Mouse (Mus musculus): ENCODE results near the gene Gramd4. TPM values are rescaled to one million over a fixed set of nuclear protein-coding genes. Genes with fewer than 3 reads are reported as not detected.
"Not testable (repeated sequence)": the region's sequence is repeated elsewhere in the genome, so short reads cannot be mapped to it uniquely, and the experiment has no call there.

The Gramd4 gene
- polyA plus RNA-seq, 1 experiment from 2014 or later, result 25.4 TPM

GRCm38 (mm10) chr15:86094324-86095121 is 37.0 kb downstream of the Gramd4 start:
- Histone ChIP-seq H3K4me2 (no peak overlapping the region), H3K9me3 (replicated peaks) (no peaks in the 10 kb centered on the region), H3K36me3 (peaks cover 22% of the 10 kb centered on the region), H3K4me3 (replicated peaks) (no peak overlapping the region), H3K9ac (replicated peaks) (no peak overlapping the region), H3K27me3 (replicated peaks) (no peaks in the 10 kb centered on the region), H3K27ac (replicated peaks) (no peak overlapping the region), H3K4me1 (peaks cover 36% of the 10 kb centered on the region)
- WGBS, result 83% methylated on average over 10 of the region's 10 CpGs
- no peak for ATAC-seq (ENCODE audit: low FRiP score)

DNA sequence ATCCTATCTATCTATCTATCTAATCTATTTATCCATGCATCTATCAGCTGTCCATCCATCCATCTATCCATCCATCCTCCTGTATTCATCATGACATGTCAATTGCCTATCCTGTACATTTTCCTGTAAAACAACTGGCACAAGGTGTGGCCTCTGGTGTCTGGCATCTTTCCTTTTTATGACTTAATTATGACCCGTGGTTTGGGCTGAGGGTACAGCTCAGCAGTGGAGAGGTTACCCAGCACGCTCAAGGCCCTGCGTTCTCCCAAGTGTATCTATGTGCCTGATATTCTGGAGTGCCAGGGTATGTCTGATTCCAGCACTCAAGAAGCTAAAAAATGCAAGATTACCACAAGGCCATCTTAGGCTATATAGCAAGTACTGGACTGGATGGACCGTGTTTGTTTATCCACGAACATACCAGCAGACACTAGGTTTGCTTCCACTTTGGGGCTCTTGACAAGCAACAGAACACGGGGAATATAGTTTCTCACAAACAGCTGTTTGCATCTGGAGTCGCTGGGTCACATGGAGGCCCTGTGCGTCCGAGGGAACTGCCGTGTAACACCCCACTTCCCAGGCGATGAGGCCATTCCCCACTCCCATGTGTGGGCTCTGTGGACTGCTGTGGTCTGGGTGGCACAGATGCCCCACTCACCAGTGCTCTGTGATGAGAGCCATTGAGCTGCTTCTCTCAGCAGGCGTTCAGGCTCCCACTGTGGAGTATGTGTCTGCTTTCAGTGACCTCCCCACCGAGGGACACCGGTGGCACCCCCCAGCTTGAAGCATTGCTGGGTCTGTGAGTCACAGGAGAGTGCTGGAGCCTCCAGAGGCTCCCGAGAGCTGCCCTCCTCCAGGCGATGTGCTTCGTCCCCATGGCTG is 38.5 kb downstream of the Gramd4 start:
- no peak overlapping the region for H3K9ac ChIP-seq (replicated peaks)
- no peak for ATAC-seq (ENCODE audit: low FRiP score)
- no peaks in the 10 kb centered on the region for H3K9me3 ChIP-seq (replicated peaks)
- peaks cover 27% of the 10 kb centered on the region for H3K36me3 ChIP-seq
- H3K4me1 ChIP-seq, result peaks cover 21% of the 10 kb centered on the region
- H3K4me3 ChIP-seq (replicated peaks), result no peak overlapping the region
- H3K27me3 ChIP-seq (replicated peaks), result no peaks in the 10 kb centered on the region
- H3K27ac ChIP-seq (replicated peaks), result no peak overlapping the region
- WGBS, result 90% methylated on average over 17 of the region's 17 CpGs
- no peak overlapping the region for H3K4me2 ChIP-seq

DNA sequence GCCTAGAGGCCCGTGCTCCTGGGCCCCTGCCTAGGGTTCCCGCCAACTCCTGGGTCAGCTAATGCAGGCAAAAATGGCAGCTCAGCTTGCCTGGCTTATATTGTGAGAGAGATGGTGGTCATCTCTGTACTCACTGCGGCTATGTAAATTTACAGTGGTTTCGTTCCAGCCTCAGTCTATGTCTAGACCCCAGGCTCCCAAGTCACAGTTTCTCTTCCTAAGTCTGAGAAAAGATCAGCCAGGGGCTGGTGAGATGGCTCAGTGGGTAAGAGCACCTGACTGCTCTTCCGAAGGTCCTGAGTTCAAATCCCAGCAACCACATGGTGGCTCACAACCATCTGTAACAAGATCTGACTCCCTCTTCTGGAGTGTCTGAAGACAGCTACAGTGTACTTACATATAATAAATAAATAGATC is 39.1 kb downstream of the Gramd4 start:
- not testable (repeated sequence) for H3K9ac ChIP-seq (replicated peaks); H3K4me3 ChIP-seq (replicated peaks); H3K9me3 ChIP-seq (replicated peaks); H3K4me2 ChIP-seq; ATAC-seq (ENCODE audit: low FRiP score); H3K27ac ChIP-seq (replicated peaks); H3K27me3 ChIP-seq (replicated peaks)
- Histone ChIP-seq H3K4me1 (peaks cover 15% of the 10 kb centered on the region), H3K36me3 (peaks cover 31% of the 10 kb centered on the region)
- WGBS, result 96% methylated on average over 5 of the region's 5 CpGs

DNA sequence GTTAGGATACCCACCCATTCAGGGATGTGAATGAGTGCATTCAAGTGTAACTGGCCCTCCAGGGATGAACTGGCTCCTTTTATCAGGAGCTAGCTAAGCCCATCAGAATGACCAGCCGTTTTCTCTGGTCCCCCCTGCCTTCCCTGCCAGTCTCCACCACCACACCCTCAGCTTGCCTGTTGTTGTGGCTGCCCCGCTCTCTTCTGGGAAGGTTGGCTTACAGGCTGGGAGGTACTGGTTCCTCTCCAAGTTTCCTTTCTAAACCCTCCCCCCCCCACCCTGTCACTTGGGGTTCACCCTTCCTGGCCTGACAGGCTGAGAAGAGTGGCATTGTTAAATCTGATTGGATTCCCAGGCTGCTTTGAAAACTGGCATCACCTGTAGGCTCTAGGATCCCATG is 40.4 kb downstream of the Gramd4 start:
- Histone ChIP-seq H3K36me3 (peaks cover 30% of the 10 kb centered on the region), H3K4me1 (0 out of 2 replicates have a peak, but pooled peaks cover 7% of the 10 kb centered on the region), H3K27me3 (replicated peaks) (no peaks in the 10 kb centered on the region), H3K9ac (replicated peaks) (no peak overlapping the region), H3K9me3 (replicated peaks) (no peaks in the 10 kb centered on the region), H3K4me3 (replicated peaks) (no peak overlapping the region), H3K4me2 (no peak overlapping the region), H3K27ac (replicated peaks) (no peak overlapping the region)
- no peak for ATAC-seq (ENCODE audit: low FRiP score)
- 53% methylated on average over 2 of the region's 2 CpGs for WGBS

- Histone ChIP-seq H3K4me3 (replicated peaks) (no peak overlapping the region), H3K4me1 (peaks cover 13% of the 10 kb centered on the region; the same call in 1 of the 2 replicates), H3K9ac (replicated peaks) (no peak overlapping the region), H3K27me3 (replicated peaks) (no peaks in the 10 kb centered on the region), H3K36me3 (peaks cover 31% of the 10 kb centered on the region), H3K4me2 (no peak overlapping the region), H3K9me3 (replicated peaks) (no peaks in the 10 kb centered on the region), H3K27ac (replicated peaks) (no peak overlapping the region)
- no peak for ATAC-seq (ENCODE audit: low FRiP score)
- WGBS, result 85% methylated on average over 9 of the region's 9 CpGs
Measured at GRCm38 (mm10) chr15:86101585-86101984, 44.1 kb downstream of the Gramd4 start.

DNA sequence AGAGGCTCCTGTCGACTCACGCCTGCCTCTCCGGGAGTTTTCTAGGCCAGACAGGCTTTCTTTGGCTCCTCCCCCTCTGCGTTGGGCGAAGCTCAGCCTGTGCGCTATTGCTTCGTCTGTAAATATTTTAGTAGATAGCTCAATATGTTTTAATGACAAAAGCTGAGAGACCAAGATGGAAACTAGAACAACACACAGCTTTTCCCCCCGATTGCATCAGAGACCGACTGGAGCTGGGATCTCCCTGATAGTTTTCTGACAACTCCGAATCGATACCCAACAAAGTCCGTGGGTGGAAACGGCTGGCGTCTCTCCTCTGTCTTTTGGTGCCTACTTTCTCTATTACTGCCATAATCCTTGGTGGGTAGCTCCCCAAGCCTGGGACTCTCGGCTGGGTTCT is 44.8 kb downstream of the Gramd4 start:
- Histone ChIP-seq H3K4me2 (no peak overlapping the region), H3K36me3 (peaks cover 31% of the 10 kb centered on the region), H3K27me3 (replicated peaks) (no peaks in the 10 kb centered on the region), H3K4me1 (peaks cover 13% of the 10 kb centered on the region; the same call in 1 of the 2 replicates), H3K27ac (replicated peaks) (no peak overlapping the region), H3K9ac (replicated peaks) (no peak overlapping the region), H3K9me3 (replicated peaks) (no peaks in the 10 kb centered on the region), H3K4me3 (replicated peaks) (no peak overlapping the region)
- no peak for ATAC-seq (ENCODE audit: low FRiP score)
- 92% methylated on average over 15 of the region's 15 CpGs for WGBS

DNA sequence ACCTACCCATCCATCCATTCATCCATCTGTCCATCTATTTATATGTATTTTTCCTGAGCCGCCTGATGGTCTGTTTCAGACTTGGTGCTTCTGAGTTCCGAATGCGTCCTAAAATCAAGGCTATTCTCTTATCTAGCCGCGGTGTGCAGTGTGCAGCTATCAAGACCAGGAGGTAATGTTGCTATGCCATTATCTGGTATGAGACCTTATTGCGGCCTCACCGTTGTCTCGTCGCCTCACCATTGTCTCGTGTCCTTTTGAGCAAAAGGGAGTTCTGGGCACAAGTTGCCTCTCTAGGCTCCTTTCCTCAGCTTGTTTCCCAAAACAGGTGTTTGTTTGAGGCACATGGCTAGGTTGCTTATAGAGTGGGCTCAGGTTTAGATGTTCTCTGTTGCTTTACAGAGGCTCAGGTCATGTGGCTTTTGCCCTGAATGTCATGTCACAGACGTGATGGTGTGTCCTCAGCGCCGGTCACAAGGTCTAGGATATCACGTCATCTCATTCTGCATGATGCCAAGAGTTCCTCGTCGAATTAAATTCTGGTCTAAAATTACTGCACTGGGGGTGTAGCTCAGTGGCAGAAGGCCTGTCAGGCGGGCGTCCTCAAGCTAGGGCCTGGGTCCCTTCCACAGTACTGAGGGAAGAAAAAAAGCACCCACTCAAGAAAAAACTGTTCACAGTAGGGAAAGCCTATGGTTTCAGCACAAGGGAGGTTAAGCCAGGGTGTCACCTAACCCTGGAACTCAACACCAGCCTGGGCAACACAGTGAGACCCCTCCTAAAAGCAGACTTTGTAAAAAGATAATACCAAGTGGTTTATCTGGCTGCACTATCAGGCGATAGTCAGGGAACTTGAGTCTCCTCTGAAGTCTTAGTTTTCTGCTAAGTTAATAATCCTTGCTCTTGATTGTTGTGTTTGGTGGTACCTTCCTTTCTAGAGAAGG is 47.2 kb downstream of the Gramd4 start:
- 94% methylated on average over 19 of the region's 19 CpGs for WGBS
- Histone ChIP-seq H3K9ac (replicated peaks) (no peak overlapping the region), H3K9me3 (replicated peaks) (no peaks in the 10 kb centered on the region), H3K27ac (replicated peaks) (no peak overlapping the region), H3K4me1 (peaks cover 19% of the 10 kb centered on the region), H3K27me3 (replicated peaks) (no peaks in the 10 kb centered on the region), H3K4me2 (no peak overlapping the region), H3K4me3 (replicated peaks) (no peak overlapping the region), H3K36me3 (peaks cover 31% of the 10 kb centered on the region)
- ATAC-seq (ENCODE audit: low FRiP score), result no peak

GRCm38 (mm10) chr15:86105345-86105697 is 47.8 kb downstream of the Gramd4 start:
- Histone ChIP-seq H3K36me3 (peaks cover 31% of the 10 kb centered on the region), H3K9me3 (replicated peaks) (no peaks in the 10 kb centered on the region), H3K4me1 (peaks cover 26% of the 10 kb centered on the region), H3K4me3 (replicated peaks) (no peak overlapping the region), H3K4me2 (no peak overlapping the region), H3K27ac (replicated peaks) (no peak overlapping the region), H3K9ac (replicated peaks) (no peak overlapping the region), H3K27me3 (replicated peaks) (no peaks in the 10 kb centered on the region)
- no peak for ATAC-seq (ENCODE audit: low FRiP score)
- WGBS, result 88% methylated on average over 7 of the region's 7 CpGs

- 54% methylated on average over 6 of the region's 6 CpGs for WGBS
- ATAC-seq (ENCODE audit: low FRiP score), result no peak
- Histone ChIP-seq H3K27ac (replicated peaks) (no peak overlapping the region), H3K9ac (replicated peaks) (no peak overlapping the region), H3K4me1 (peaks cover 30% of the 10 kb centered on the region), H3K27me3 (replicated peaks) (no peaks in the 10 kb centered on the region), H3K4me2 (no peak overlapping the region), H3K4me3 (replicated peaks) (no peak overlapping the region), H3K36me3 (peaks cover 29% of the 10 kb centered on the region), H3K9me3 (replicated peaks) (no peaks in the 10 kb centered on the region)
Measured at GRCm38 (mm10) chr15:86105751-86106150, 48.3 kb downstream of the Gramd4 start.

DNA sequence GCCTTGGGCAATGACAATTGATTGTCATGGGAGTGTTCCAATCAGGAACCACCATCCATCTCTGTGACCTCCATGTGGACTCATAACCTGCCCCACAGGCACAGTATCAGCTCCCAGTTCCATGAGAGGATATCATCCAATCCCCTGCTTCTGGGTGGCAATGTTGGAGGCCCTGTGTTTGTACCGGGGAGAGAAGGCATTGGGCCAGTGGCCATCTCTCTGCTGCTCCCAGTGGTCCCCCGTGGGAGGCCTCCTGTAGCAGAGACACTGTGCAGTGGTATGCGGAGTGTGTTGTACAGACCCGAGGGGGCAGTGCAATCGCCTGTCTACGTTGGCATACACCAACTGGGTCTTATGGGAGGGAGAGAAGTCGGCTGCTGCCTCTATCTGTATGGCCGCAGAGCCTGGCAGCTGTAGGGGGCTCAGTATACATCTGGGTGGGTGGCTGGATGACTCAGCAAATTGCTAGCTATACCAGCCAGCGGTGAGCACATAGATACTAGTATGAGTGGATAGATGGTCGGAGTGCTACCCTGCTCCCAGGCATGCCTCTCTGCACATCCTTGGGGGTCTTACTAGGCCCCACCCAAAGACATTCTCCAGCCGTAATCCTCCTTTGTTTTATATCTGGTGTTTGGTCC is 50.5 kb downstream of the Gramd4 start:
- Histone ChIP-seq H3K36me3 (peaks cover 13% of the 10 kb centered on the region), H3K27me3 (replicated peaks) (no peaks in the 10 kb centered on the region), H3K4me2 (no peak overlapping the region), H3K4me1 (peaks cover 46% of the 10 kb centered on the region), H3K9me3 (replicated peaks) (no peaks in the 10 kb centered on the region), H3K9ac (replicated peaks) (no peak overlapping the region), H3K4me3 (replicated peaks) (no peak overlapping the region), H3K27ac (replicated peaks) (no peak overlapping the region; the same call in 1 of the 2 replicates)
- WGBS, result 74% methylated on average over 11 of the region's 11 CpGs
- ATAC-seq (ENCODE audit: low FRiP score), result no peak

DNA sequence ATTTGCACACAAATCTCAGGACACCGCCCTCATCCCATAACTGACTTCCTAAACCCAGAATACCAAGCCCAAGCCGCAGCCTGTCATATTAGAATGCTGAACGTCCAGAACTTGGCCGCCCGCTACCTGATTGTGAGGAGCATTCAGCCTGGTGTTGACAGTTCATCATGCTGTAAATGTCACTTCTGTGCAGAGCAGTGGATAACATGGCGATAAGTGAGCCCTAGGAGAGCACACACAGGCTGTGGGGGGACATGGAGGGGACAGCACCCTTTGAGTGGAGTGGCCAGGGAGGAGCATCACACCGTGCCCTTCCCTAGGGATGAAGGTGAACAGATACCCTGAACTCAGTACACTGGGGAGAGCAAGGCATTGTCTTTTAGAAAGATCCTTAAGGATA is 51.8 kb downstream of the Gramd4 start:
- WGBS, result 75% methylated on average over 7 of the region's 7 CpGs
- no peak overlapping the region for H3K9ac ChIP-seq (replicated peaks)
- no peaks in the 10 kb centered on the region for H3K9me3 ChIP-seq (replicated peaks)
- no peaks in the 10 kb centered on the region for H3K27me3 ChIP-seq (replicated peaks)
- H3K4me3 ChIP-seq (replicated peaks), result no peak overlapping the region
- 0 out of 2 replicates have a peak overlapping the region, but pooled peaks have one; percentile 18 for H3K27ac ChIP-seq (replicated peaks)
- ATAC-seq (ENCODE audit: low FRiP score), result no peak
- H3K4me2 ChIP-seq, result no peak overlapping the region
- peaks cover 5% of the 10 kb centered on the region; the same call in 1 of the 2 replicates for H3K36me3 ChIP-seq
- H3K4me1 ChIP-seq, result peaks cover 58% of the 10 kb centered on the region
